Mouse (Mus musculus) spleen, embryonic (tissue): ENCODE data around the gene Msgn1.

Experiments used
- CTCF ChIA-PET: fragments of 350-600 bp; sonication (Branson Sonifier 250); formaldehyde crosslinking; loops from one replicate; lab custom pipeline; 2022; lab: Charles Lee

Msgn1 gene

GRCm38 (mm10) chr12:11200711-11201110 lies 8.1 kb downstream of the Msgn1 start:
- CTCF ChIA-PET: no interaction called here

DNA sequence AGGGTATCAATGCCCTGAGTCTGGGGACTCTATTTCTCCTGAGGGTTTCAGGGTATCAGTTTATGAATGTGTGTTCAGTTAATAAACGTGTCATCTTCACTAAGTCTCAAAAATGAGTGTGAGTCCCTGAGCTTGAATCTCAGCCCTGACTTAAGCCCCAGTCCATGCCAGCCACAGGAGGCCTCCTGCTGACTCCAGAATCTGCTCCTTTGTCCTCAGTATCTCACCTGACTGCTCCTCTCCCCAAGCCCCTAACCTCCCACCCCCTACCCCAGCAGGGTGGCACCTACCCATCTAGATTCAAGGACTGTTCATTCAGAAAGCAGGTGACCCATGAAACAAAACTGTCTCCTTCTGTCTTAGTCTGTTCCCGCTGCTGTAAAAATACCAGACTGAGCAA lies 10.2 kb downstream of the Msgn1 start:
- CTCF ChIA-PET: interaction anchor here (0.7 kb wide), 1 partner anchor 86 kb away, joined by 10 read pairs; no protein-coding TSS in a partner anchor

GRCm38 (mm10) chr12:11198026-11198425 lies 10.7 kb downstream of the Msgn1 start:
- CTCF ChIA-PET: no interaction called here

DNA sequence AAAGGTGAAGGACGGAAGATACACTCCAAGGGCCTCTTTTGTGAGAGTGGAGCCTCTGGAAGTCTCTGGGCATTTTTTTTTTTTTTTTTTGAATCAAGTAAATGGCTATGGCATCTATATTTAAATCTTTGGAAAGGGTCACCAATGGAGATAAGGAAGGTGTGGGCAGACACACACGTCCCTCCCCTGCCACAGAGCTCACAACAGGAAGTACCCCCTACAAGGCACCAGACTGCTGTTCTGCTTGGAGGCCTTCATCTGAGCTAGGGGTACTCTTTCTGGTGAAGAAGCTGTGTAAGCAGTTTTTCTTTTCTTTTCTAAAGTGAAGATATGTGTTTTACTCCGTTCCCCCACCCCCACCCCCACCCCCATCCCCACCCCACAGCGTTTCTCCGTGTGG lies 11.9 kb downstream of the Msgn1 start:
- CTCF ChIA-PET: interaction anchor here (0.5 to 1.4 kb wide), 9 partner anchors 9 to 140 kb away, joined by 3 to 17 read pairs (median 4); no protein-coding TSS in a partner anchor

- CTCF ChIA-PET: interaction anchor here (0.5 to 1.4 kb wide), 9 partner anchors 9 to 141 kb away, joined by 3 to 17 read pairs (median 4); no protein-coding TSS in a partner anchor
Measured at GRCm38 (mm10) chr12:11196142-11196597, 12.6 kb downstream of the Msgn1 start.

- CTCF ChIA-PET: no interaction called here
Measured at GRCm38 (mm10) chr12:11195031-11195430, 13.7 kb downstream of the Msgn1 start.

DNA sequence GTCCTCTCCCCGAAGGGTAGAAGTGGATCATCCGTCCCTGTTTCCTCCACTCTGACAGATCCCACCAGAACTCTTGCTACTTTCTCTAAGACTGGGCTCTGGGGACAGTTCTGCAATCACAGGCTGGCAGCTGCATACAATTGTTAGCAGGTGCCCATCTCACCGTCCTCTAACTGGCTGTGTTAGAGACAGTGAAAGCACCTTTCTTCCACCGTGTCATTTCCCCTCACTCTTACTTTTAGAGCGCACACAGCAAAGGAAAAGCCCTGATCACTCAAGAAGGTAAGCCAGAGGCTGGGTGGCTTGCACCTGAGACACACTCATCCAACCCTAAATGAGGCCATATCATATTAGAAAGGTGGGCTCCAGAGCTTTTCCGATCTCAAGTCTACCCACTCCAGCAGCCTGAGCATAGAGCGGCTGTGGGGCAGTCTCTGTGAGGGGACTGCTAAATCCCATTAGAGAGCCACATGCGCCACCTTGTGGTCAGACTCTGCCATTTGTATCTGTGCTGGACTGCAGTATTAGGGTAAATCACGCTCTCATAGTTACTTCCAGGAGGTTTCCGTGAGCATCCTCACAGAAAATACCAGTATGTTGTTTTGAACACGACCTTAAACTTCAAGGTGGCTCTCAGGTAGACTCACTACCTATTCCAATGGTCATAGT lies 30.2 kb downstream of the Msgn1 start:
- CTCF ChIA-PET: no interaction called here

- CTCF ChIA-PET: no interaction called here
Measured at GRCm38 (mm10) chr12:11177408-11178394, 31.1 kb downstream of the Msgn1 start.

- CTCF ChIA-PET: no interaction called here
Measured at GRCm38 (mm10) chr12:11158670-11159069, 50.1 kb downstream of the Msgn1 start.
